Mouse (Mus musculus): ENCODE results near the gene Mief1. TPM values are rescaled to one million over a fixed set of nuclear protein-coding genes. Genes with fewer than 3 reads are reported as not detected.

Gene Mief1
- polyA plus RNA-seq, 2 experiments, result 13.3 to 29.9 TPM

DNA sequence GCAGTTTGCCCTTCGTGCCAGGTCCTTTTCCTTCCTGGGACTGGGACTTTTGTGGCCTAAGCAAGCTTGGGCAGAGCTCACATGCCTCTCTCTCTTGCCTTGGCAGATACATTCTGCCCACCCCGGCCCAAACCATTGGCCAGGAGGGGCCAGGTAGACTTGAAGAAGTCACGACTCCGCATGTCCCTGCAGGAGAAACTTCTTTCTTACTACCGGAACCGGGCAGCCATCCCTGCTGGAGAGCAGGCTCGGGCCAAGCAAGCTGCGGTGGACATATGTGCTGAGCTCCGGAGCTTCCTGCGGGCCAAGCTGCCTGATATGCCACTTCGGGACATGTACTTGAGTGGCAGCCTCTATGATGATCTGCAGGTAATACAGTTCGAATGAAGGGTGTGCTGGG is 14.3 kb downstream of the Mief1 start:
- H3K4me2 ChIP-seq (replicated peaks; ENCODE audit: low read depth, low read length, severe bottlenecking), result no peak overlapping the region
- H3K27ac ChIP-seq (replicated peaks; ENCODE audit: low read depth, low read length), result no peak overlapping the region
- H3K27me3 ChIP-seq (ENCODE audit: control insufficient read depth, insufficient read depth, low read length), result no peaks in the 10 kb centered on the region
- H3K4me3 ChIP-seq (replicated peaks; ENCODE audit: low read length), result no peak overlapping the region
- H3K36me3 ChIP-seq (ENCODE audit: control insufficient read depth, insufficient read depth, low read length), result peaks cover 85% of the 10 kb centered on the region
- H3K9ac ChIP-seq (ENCODE audit: low read depth, low read length, severe bottlenecking), result no peak overlapping the region
- no peak for ATAC-seq (ENCODE audit: low FRiP score, low read depth)
- no peak for TF ChIP-seq POLR2A (IDR thresholded peaks at IDR 0.05; ENCODE audit: borderline replicate concordance, extremely low read depth, insufficient read depth, insufficient read length)
- H3K4me1 ChIP-seq (ENCODE audit: control insufficient read depth, insufficient read depth, low read length), result no peaks in the 10 kb centered on the region; the same call in 1 of the 2 replicates
- H3K9me3 ChIP-seq (ENCODE audit: control insufficient read depth, low read length), result no peaks in the 10 kb centered on the region
- WGBS, result 95% methylated on average over 12 of the region's 12 CpGs
- DNase-seq (ENCODE audit: low spot score), result no peak

DNA sequence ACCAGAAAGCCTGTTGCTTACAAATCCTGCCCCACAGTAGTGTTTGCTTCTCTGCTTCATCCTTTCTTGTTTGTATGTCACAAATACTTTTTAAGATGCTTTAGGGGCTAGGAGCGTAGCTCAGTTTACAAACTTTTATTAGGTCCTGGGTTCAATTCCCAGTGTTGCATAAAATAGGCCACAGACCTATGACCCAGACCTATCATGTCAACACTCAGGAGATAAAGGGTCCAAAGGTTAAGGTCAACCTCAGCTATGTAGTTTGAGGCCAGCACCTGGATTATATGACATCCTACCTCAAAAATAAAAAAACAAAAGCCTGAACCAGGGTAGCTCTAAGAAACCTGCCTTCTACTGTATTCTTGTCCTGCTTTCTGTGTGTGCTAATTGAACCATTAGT is 14.8 kb downstream of the Mief1 start:
- no peaks in the 10 kb centered on the region for H3K9me3 ChIP-seq (ENCODE audit: control insufficient read depth, low read length)
- H3K36me3 ChIP-seq (ENCODE audit: control insufficient read depth, insufficient read depth, low read length), result peaks cover 82% of the 10 kb centered on the region
- no peaks in the 10 kb centered on the region for H3K27me3 ChIP-seq (ENCODE audit: control insufficient read depth, insufficient read depth, low read length)
- ATAC-seq (ENCODE audit: low FRiP score, low read depth) (no peak), DNase-seq (ENCODE audit: low spot score) (no peak)
- H3K4me3 ChIP-seq (replicated peaks; ENCODE audit: low read length), result no peak overlapping the region
- H3K27ac ChIP-seq (replicated peaks; ENCODE audit: low read depth, low read length), result no peak overlapping the region
- H3K4me2 ChIP-seq (replicated peaks; ENCODE audit: low read depth, low read length, severe bottlenecking), result no peak overlapping the region
- H3K4me1 ChIP-seq (ENCODE audit: control insufficient read depth, insufficient read depth, low read length), result peaks cover 3% of the 10 kb centered on the region; the same call in 1 of the 2 replicates
- no peak overlapping the region for H3K9ac ChIP-seq (ENCODE audit: low read depth, low read length, severe bottlenecking)
- 97% methylated on average over 1 of the region's 1 CpGs for WGBS
- TF ChIP-seq POLR2A (IDR thresholded peaks at IDR 0.05; ENCODE audit: borderline replicate concordance, extremely low read depth, insufficient read depth, insufficient read length), result no peak

DNA sequence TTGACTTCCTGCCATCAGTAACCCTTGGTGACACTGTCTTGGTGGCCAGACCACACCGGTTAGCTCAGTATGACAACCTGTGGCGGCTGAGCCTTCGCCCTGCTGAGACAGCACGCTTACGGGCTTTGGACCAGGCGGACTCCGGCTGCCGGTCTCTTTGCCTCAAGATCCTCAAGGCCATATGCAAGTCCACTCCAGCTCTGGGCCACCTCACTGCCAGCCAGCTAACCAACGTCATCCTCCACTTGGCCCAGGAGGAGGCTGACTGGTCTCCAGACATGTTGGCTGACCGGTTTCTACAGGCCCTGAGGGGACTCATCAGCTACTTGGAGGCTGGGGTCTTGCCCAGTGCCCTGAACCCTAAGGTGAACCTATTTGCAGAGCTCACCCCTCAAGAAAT is 15.9 kb downstream of the Mief1 start:
- Histone ChIP-seq H3K4me1 (ENCODE audit: control insufficient read depth, insufficient read depth, low read length) (peaks cover 11% of the 10 kb centered on the region), H3K4me2 (replicated peaks; ENCODE audit: low read depth, low read length, severe bottlenecking) (no peak overlapping the region), H3K27me3 (ENCODE audit: control insufficient read depth, insufficient read depth, low read length) (no peaks in the 10 kb centered on the region), H3K4me3 (replicated peaks; ENCODE audit: low read length) (no peak overlapping the region), H3K9ac (ENCODE audit: low read depth, low read length, severe bottlenecking) (no peak overlapping the region), H3K9me3 (ENCODE audit: control insufficient read depth, low read length) (no peaks in the 10 kb centered on the region), H3K36me3 (ENCODE audit: control insufficient read depth, insufficient read depth, low read length) (peaks cover 71% of the 10 kb centered on the region), H3K27ac (replicated peaks; ENCODE audit: low read depth, low read length) (no peak overlapping the region)
- ATAC-seq (ENCODE audit: low FRiP score, low read depth) (no peak), DNase-seq (ENCODE audit: low spot score) (no peak)
- WGBS, result 93% methylated on average over 10 of the region's 10 CpGs
- TF ChIP-seq POLR2A (IDR thresholded peaks at IDR 0.05; ENCODE audit: borderline replicate concordance, extremely low read depth, insufficient read depth, insufficient read length), result no peak

DNA sequence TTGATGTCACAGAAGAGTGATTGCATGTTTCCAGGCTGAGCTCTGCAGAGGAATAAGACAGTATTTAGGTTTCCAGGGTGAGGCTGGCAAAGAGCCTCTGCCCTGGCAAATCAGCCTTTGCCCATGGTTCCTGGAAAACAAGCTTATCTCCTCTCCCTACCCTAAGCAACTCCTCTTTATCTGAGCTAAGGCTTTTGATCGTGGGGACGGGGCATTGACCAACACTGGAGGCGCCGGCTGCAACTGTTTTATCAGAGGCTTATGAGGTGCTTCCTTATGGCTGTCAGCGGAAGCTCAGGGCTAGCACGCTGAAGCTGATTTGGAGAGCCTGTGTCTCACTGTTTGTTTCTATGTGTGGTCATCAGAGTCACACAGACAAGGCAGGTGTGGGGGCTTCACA is 16.8 kb downstream of the Mief1 start:
- H3K9me3 ChIP-seq (ENCODE audit: control insufficient read depth, low read length), result no peaks in the 10 kb centered on the region
- TF ChIP-seq POLR2A (IDR thresholded peaks at IDR 0.05; ENCODE audit: borderline replicate concordance, extremely low read depth, insufficient read depth, insufficient read length), result no peak
- no peak for DNase-seq (ENCODE audit: low spot score)
- no peak overlapping the region for H3K4me3 ChIP-seq (replicated peaks; ENCODE audit: low read length)
- no peak overlapping the region for H3K9ac ChIP-seq (ENCODE audit: low read depth, low read length, severe bottlenecking)
- peaks cover 11% of the 10 kb centered on the region for H3K4me1 ChIP-seq (ENCODE audit: control insufficient read depth, insufficient read depth, low read length)
- no peaks in the 10 kb centered on the region for H3K27me3 ChIP-seq (ENCODE audit: control insufficient read depth, insufficient read depth, low read length)
- 92% methylated on average over 6 of the region's 6 CpGs for WGBS
- no peak for ATAC-seq (ENCODE audit: low FRiP score, low read depth)
- H3K36me3 ChIP-seq (ENCODE audit: control insufficient read depth, insufficient read depth, low read length), result peaks cover 66% of the 10 kb centered on the region
- no peak overlapping the region for H3K4me2 ChIP-seq (replicated peaks; ENCODE audit: low read depth, low read length, severe bottlenecking)
- no peak overlapping the region for H3K27ac ChIP-seq (replicated peaks; ENCODE audit: low read depth, low read length)

DNA sequence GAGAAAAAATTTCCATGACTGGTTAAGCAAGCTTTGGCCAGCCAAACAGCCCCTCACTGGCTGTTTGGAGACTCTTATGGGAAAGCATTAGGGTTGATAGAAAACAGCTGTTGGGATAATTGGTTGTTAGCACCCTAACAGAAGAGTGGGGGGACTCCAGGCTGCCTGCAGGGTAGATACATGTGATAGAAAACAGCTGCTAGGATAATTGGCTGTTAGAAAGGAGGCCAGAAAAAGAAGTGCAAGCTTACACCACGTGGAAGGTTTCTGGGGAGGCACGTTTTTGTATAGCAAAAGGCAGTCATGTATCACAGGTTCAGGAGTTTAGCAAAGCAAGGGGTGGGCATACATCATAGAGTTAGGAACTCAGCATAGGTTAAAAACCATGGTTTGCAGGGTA is 19.7 kb downstream of the Mief1 start:
- no peaks in the 10 kb centered on the region for H3K9me3 ChIP-seq (ENCODE audit: control insufficient read depth, low read length)
- peak; percentile 73 for DNase-seq (ENCODE audit: low spot score)
- no peak overlapping the region for H3K9ac ChIP-seq (ENCODE audit: low read depth, low read length, severe bottlenecking)

DNA sequence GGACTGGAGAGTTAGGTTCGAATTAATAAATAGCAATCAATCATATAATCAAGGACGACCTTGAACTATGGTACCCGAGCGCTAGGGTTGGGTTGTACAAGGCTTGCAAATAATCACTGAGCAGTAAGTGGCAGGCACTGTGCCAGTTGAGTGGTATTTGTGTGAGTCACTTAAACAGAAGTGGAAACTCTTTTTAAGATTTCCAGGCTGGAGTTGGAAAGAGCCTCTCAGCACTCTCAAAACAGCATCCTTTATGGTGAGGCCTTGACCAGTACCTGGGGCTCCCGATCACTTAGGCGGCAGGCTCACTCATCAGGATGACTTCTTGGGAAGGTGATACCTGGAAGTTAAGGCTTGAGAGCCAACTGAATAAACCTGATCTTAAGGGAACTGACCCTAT is 20.4 kb downstream of the Mief1 start:
- peak overlapping the region; percentile 97 for H3K4me3 ChIP-seq (replicated peaks; ENCODE audit: low read length)
- no peak for TF ChIP-seq POLR2A (IDR thresholded peaks at IDR 0.05; ENCODE audit: borderline replicate concordance, extremely low read depth, insufficient read depth, insufficient read length)
- peaks cover 30% of the 10 kb centered on the region for H3K4me1 ChIP-seq (ENCODE audit: control insufficient read depth, insufficient read depth, low read length)
- peak overlapping the region; percentile 96 for H3K27ac ChIP-seq (replicated peaks; ENCODE audit: low read depth, low read length)
- H3K36me3 ChIP-seq (ENCODE audit: control insufficient read depth, insufficient read depth, low read length), result peaks cover 61% of the 10 kb centered on the region
- H3K9ac ChIP-seq (ENCODE audit: low read depth, low read length, severe bottlenecking), result peak overlapping the region; percentile 60
- 22% methylated on average over 6 of the region's 6 CpGs for WGBS
- ATAC-seq (ENCODE audit: low FRiP score, low read depth) (no peak), DNase-seq (ENCODE audit: low spot score) (peak; percentile 67)
- H3K9me3 ChIP-seq (ENCODE audit: control insufficient read depth, low read length), result no peaks in the 10 kb centered on the region
- peak overlapping the region; percentile 89 for H3K4me2 ChIP-seq (replicated peaks; ENCODE audit: low read depth, low read length, severe bottlenecking)
- H3K27me3 ChIP-seq (ENCODE audit: control insufficient read depth, insufficient read depth, low read length), result no peaks in the 10 kb centered on the region

More for the DNA sequence above, 19.7 kb downstream of the Mief1 start:
- Histone ChIP-seq H3K4me3 (replicated peaks; ENCODE audit: low read length) (no peak overlapping the region), H3K4me1 (ENCODE audit: control insufficient read depth, insufficient read depth, low read length) (peaks cover 30% of the 10 kb centered on the region), H3K27ac (replicated peaks; ENCODE audit: low read depth, low read length) (peak overlapping the region; percentile 96), H3K36me3 (ENCODE audit: control insufficient read depth, insufficient read depth, low read length) (peaks cover 62% of the 10 kb centered on the region), H3K4me2 (replicated peaks; ENCODE audit: low read depth, low read length, severe bottlenecking) (no peak overlapping the region; the same call in 1 of the 2 replicates), H3K27me3 (ENCODE audit: control insufficient read depth, insufficient read depth, low read length) (no peaks in the 10 kb centered on the region)
- WGBS, result 4% methylated on average over 2 of the region's 2 CpGs
- no peak for TF ChIP-seq POLR2A (IDR thresholded peaks at IDR 0.05; ENCODE audit: borderline replicate concordance, extremely low read depth, insufficient read depth, insufficient read length)
- ATAC-seq (ENCODE audit: low FRiP score, low read depth), result no peak
